Mouse (Mus musculus): Measurements from ENCODE around the gene Orm1.

The Orm1 gene

DNA sequence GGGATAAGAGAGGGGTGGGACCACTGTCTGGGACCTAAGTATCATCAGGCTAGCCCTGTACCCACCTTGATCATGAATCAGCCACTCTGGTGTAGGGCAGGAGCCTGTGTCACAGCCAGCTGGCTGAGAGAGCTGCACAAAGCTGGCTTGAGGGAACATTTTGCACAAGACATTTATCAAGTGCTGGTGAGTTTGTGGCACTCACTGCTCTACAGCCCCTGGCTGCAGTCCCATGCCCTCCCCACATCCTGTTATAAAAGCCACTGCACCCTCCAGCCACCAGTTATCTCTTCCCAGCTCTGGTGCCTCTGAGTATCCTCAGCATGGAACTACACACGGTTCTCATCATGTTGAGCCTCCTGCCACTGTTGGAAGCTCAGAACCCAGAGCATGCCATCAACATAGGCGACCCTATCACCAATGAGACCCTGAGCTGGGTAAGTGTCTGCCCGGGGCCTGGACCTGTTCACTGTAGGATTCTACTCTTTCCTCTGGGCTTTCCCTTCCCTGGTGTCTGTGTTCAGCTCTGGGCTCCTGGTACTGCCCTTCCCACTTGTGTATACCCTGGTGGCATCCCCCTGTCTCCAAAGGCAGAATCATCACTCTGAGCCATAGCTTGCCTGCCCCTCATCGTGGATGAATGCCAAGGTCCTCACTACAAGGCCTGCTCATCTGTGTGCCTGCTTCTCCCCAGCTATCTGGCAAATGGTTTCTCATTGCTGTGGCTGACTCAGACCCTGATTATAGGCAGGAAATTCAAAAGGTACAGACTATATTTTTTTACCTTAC is 11.7 kb downstream of the Orm1 start, which contains the start of gene Orm3:
Gene Orm3 (plus strand): TSS at position 286 of the 789 bp plus-strand sequence.
- peak; percentile 16 for DNase-seq (ENCODE audit: low read depth, low spot score)

DNA sequence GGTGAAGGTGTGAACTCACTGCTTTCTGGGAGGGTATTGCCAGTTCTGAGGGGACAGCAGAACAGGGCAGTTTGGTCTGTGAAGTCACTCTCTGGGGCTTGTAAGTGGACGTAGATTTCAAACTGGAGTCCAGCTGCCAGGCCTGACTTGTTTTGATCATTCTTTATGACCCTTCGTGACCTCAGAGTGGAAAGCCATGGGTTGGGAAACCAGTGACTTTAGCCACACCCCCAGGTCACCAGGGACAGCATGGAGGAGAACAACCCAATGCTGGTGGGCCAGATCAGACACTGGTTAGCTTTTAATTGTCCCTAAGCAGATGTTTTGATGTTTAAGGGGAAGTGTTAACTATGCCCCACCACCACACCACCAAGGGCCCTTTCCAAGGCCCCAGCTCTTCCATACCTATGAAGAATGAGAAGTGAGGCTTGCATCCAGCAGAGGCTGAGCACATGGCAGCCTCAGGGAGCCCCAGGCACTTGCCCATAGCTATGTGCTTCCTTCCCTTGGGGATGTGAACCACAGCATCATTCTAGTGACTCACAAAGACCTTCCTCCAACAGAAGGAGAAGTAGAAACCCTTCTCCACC is 12.7 kb downstream of the Orm1 start:
- no peak for DNase-seq (ENCODE audit: low read depth, low spot score)

DNA sequence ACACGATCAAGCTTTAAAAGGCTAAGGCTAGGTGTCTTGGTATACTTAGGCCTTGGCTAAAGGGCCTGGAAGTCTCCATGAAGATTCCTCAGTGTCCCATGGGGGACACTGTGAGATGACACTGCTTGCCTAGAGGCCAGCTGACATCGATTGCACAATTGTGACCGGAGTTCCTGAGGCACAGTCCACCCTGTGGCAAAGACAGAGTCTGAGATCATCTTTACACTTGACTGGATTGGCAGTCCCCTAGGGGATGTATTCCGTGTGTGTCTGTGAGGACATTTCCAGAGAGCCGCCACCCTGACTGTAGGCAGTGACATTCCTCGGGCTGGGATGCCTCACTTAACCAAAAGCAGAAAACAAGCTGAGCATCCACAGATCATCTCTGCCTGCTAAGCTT is 15.5 kb downstream of the Orm1 start:
- no peak for DNase-seq (ENCODE audit: low read depth, low spot score)

DNA sequence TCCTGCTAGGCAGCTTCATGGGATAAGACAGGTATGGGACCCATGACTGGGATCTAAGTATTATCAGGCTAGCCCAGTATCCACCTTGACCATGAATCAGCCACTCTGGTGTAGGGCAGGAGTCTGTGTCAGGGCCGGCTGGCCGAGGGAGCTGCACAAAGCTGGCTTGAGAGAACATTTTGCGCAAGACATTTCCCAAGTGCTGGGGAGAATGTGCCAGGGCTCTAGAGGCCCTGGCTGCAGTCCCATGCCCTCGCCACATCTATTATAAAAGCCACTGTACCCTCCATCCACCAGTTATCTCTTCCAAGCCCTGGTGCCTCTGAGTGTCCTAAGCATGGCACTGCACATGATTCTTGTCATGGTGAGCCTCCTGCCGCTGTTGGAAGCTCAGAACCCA is 17.8 kb downstream of the Orm1 start, which contains the start of gene Orm2:
Gene Orm2 (plus strand): TSS at position 300 of the 400 bp plus-strand sequence.
- no peak for DNase-seq (ENCODE audit: low read depth, low spot score)

DNA sequence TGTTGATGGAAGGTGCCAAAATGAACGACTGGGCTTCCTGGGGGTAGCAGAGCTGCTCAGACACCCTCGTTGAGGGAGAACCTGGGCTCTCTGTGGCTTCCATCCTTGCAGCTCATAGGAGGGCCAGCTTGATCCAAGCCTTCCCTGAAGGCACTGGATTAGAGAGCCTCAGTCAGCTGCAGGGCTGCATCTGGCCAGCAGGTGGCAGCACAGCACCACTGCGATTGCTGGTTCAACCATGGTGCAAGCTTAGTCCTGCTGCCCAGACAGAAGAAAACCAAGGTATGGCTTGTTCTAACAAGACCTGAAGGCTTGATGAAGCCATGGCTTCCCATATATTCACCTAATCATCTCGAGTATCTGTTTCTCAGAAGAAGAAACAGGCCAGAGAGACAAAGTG is 24.2 kb downstream of the Orm1 start:
- peak; percentile 91 for DNase-seq (ENCODE audit: low read depth, low spot score)

DNA sequence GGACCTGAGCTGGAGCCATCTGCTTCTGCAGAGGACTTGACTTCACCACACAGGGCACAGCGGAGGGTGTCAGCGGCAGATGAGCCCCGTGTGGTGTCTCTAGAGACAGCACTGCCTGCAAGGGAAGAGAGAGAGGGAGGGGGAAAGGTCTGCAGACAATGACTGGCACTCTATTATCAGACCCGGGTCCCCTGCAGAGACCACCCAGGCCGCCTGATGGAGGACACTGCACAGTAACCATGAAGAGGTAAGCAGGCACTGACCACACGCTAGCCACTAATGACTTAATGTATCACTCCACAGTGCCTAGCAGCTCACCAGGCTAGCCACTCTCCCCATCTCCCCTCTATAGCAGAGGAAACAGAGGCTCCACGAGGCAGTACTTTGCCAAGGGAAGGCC is 26.5 kb downstream of the Orm1 start:
- DNase-seq (ENCODE audit: low read depth, low spot score): no peak

DNA sequence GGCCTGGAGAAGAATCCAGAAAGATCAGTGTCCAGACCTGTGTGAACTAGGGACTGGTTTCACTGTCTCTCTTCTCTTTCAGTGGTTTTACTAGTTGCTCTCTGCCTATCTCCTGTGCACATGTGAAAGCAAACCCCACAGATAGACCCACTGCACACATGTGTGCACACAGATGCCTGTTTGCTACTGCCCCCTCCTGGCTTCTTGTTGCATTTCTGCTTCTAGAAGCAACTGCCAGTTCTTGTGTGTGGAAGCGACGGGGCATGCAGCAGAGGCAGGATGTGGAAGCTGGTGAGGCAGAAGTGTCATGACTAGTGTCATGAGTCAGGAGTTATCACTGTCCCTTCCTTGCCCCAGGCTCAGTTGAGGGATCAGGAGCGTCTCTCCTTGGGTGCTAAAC is 27.5 kb downstream of the Orm1 start:
- DNase-seq (ENCODE audit: low read depth, low spot score): peak; percentile 85

DNA sequence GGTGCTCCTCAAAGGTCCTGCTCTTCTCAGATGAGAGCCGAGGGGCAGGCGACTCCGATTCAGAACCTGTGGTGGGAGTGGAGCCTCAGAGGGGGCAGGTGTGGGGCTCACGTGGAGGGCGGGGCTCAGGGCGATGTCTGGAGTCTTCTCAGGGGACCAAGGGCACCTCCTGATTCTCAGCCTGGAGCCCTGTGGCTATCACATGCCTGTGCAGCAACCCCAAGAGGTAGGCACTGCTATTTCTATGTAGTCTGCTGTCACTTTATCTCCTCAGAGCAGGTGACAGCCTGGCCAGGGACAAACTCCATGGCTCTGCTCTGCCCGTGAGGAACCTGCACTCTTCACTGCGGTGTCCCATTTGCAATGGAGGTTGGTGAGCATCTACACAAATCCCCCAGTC is 29.0 kb downstream of the Orm1 start:
- no peak for DNase-seq (ENCODE audit: low read depth, low spot score)

DNA sequence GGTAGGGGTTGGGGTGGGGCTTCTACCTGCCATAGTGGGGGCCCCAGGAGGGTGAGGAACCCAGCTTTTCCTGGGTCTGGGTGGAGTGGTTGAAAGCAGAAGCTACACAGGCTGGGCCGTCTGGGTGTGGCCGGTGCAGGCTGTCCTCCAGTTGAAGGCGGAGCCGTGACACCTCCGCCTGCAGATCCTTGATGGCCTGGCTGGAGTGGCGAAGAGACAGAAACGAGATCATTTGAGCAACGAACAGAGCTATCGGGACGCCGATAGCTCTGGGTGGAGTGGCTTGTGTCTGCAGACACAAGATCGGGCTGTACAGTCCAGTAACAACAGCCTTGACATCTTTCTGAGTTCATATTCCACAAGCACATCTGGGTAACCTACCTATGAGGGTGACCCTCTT is 30.0 kb downstream of the Orm1 start:
- DNase-seq (ENCODE audit: low read depth, low spot score): no peak

DNA sequence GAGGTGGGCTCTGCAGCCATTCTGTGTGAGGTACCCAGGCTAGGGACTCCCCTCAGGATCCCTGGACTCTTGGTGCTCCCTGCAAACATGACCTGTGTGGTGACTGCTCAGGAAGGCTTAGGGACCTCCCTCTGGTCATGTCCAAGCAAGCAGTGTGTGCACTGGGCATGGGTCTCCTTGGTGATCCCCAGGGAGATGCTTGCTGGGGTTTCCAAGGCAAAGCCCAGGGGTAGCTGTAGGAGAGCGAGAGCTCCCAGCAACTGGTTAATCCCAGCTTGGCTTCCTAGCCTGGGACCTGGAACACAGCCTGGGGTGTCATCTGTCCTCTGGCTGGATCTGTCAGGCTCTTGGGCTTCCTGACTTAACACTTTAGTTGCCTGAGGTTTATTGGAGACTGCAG is 31.0 kb downstream of the Orm1 start:
- DNase-seq (ENCODE audit: low read depth, low spot score): no peak

DNA sequence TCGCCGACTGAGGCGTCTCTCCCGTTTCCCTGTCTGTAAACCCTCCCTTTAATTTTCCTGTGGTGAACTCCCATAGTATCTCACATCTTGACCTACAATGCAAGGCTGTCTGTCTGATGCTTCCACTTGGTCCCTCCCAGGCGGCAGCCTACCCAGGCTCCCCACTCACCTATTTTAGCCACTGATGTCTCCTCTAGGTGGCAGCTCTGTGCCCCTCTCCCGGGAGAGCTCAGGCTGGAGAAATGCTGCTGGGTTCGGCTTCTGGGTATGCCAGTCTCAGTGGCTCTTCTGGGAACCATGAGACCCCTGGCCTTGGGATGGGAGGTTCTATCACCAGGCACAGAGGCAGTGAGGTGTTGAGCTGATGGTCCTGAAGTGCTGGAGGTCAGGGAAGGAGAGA is 33.1 kb downstream of the Orm1 start:
- DNase-seq (ENCODE audit: low read depth, low spot score): no peak

DNA sequence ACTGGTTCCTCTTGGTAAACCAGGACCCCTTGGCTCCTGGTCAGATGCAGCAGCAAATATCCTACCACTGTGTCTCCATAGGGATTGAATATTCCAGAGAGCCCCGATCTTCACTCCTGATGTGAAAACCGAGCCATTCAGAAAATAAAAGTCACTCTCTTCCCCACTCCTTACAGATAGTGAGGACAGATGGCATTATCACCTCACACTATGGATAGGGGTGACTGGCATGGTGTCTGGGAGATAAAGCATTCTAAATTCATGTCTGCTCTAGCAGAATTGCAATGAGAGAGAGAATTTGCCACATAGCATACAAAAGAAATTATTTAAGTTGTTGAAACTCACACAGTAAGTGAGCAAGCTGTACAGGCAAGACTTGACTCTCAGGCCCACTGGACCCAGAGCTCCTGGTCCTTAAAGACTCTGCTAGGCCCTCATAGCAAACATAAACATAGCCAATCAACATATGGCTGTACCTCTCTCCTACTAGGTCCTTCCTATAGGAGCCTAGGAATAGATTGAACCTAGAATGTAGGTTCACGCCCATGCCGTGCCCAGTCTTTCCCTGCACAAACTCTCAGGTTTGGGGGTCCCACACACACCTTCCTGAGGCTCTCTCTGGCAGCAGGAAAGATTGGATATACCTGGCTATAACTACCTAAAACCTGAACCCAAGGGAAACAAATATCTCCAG is 38.5 kb downstream of the Orm1 start:
- DNase-seq (ENCODE audit: low read depth, low spot score): no peak

DNA sequence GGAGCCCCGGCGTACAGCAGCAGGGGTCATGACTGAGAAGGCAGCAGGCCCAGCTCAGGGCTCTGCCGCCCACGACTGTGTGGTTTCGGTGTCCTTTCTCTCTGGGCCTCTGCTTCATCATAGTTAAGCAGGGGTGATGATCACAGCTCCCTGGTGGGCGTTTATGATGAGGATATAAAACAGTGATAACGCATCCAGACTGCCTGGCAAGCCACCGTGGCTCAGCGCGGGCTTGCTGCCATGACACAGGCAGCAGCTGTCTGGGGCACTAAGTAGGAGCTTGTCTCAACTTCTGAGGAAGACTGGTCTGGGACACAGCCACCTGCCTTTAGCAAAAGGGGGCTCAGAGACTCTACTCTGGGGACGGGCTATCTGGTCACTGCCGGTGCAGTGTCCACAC is 39.1 kb downstream of the Orm1 start:
- DNase-seq (ENCODE audit: low read depth, low spot score): peak; percentile 45

DNA sequence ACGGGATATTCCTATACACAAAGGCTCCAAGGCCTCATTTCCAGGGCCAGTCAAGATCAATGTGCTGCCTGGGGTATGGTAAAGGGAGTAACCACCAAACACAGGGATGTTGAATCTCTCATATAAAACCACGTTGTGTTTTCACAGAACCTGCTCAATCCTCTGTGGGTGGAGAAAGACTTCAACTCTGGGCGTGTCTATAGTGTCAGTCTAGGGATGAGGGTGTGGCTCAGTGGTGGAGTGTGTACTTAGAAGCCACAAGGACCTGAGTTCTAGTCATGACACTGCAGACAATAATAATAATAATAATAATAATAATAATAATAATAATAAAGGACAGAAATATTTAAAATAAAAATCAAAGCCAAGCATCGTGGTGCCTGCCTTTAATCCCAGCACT is 39.9 kb downstream of the Orm1 start:
- DNase-seq (ENCODE audit: low read depth, low spot score): peak; percentile 52

DNA sequence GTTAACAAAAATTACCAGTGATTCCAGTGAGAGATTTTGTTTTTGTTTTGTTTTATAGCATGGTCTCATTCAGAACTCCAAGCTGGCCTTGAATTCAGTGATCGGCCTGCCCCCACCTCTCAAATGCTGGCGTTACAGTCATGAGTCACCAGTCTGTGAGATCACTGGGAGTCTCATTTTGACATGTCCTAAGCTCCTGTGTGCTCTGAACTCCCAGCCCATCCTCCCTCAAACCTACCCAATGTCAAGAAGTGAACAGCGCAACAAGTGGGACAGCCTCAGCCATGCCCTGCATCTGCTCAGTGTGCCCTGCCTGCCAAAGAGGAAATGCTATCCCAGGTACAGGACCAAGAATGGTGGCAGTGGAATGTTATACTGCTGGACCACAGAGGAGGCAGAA is 40.9 kb downstream of the Orm1 start:
- DNase-seq (ENCODE audit: low read depth, low spot score): peak; percentile 67

DNA sequence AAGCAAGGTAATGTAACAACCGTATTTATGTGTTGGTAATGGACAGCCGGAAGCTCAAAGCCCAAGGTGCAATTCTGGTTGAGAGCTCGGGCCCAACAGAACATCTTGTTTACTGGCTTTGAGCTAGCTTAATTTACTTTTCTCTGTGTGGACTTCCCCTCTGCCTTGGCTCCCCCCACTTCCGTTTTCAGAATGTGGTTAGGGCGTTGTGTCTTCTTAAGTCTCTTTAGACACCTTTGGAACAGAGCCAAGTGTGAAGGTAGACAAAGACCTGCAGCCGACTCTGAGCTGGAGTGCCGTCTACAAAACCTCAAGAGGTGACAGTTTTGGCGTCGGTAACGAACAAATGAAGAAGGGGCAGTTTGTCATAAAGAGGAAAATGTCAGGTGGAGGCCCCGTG is 41.4 kb downstream of the Orm1 start:
- DNase-seq (ENCODE audit: low read depth, low spot score): peak; percentile 97

DNA sequence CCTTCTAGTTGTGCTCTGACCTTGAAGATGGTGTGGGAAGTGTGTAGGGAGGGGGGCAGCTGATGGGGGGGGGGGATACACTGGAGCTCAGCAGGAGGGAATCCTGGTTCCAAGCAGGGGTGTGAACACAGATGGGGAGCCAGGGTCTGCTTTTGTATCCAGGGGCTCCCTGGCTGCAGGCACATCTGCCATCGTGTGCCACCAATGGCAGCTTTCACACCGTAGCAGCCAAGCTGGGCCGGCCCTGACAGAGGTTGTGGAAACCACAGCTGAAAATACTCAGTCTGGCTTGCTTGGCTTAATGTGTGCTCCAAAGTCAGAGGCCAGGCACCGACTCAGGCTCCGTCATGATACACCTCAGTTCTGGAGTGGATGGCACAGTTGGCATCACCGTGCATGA is 43.7 kb downstream of the Orm1 start:
- DNase-seq (ENCODE audit: low read depth, low spot score): peak; percentile 41

DNA sequence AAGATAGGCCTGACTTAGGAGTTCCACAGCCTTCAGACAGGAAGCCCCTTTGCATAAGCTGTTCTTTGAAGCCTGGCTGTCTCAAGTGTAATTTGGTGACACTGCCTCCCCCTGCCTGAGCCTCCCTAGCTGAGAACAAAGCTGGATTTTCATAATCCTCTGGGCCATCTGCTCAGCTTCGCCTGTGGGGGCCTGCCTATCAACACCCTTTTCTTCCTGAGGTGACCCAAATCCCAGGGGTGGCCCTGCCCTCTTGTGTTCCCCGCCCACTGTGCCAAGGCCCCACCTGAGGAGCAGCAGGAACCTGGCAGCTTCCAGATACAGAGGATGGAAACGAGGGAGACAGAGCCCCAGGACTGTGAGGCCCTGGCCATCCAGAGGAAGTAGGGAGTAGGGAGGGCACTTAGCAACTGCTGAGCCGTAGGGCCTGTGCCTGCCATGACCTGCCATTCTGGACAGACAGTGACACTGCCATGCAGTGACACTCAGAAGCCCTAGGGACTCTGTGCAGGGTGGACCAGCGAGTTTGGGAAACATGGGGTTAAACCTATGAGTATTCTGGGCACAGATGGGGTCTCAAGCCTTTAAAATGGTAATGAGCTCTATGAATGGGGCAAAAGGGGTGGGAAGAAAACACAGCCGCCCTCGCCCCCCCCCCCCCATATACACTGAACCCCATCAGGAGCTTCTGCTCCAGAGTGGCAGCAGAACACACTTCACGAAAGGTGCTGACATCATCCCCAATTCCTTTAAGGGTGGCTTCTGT is 44.9 kb downstream of the Orm1 start:
- peak; percentile 78 for DNase-seq (ENCODE audit: low read depth, low spot score)

DNA sequence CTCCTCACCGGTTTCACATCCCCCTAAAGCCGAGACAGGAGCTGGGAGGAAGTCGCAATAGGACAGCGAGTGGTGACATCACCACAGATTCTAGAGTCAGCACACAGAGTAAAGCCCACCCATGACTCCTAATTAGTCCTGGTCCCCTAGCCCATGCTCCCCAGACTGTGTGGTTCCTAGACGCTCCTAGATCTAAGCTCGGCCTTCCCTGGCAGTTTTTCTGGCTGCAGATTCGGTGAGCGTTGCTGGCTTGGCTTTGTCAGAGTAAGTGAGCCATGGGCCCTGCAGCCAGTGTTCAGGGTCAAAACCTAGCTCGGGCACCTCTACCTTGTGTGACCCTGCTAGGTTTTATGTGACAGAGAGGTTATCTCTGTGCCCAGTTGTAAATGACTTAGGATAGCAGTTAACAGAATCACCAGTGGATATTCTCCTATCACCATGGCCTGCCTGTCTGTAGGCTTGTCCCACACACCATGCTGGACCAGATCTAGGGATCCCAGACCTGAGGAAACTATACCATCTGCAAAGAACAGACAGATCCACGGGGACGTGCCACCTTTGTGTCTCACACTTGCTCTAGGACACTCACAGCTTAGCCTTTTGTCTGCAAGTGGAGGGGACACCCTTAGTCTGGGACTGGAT is 45.6 kb downstream of the Orm1 start:
- DNase-seq (ENCODE audit: low read depth, low spot score): peak; percentile 43

DNA sequence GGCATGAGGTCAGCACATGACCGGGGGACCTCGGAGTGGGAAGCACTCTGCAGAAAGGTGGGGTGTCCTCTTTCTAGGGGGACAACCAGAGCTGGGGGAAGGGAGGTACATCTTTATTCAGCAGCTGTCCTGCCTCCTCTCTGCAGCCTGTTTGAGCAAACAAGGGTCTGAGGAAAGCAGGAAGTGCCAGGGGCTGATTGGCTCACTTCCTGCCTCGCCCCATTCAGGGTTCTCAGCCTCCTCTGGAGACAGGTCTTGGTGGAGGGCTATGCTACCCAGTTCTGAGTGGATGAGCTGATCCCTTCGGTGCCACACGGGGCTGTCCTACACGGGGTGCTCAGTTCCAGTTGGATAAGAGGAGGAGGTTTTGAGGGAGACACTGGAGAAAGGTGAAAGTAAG is 47.0 kb downstream of the Orm1 start:
- peak; percentile 69 for DNase-seq (ENCODE audit: low read depth, low spot score)

Measured in CD4-positive, CD25-positive, alpha-beta regulatory T cell, adult 2 months (primary cell).